Mouse (Mus musculus) testis, postnatal 10 days (tissue): ENCODE data around the gene Afg3l1.
"Not testable (repeated sequence)": the region's sequence is repeated elsewhere in the genome, so short reads cannot be mapped to it uniquely, and the experiment has no call there.

Experiments
- DNase-seq: peaks from one replicate; pipeline ENCODE4 v3.0.0; 2021; ENCODE audit warnings: low spot score

Gene Afg3l1

GRCm38 (mm10) chr8:123516596-123516995 lies 38.9 kb downstream of the Afg3l1 start:
- DNase-seq = peak; percentile 76

DNA sequence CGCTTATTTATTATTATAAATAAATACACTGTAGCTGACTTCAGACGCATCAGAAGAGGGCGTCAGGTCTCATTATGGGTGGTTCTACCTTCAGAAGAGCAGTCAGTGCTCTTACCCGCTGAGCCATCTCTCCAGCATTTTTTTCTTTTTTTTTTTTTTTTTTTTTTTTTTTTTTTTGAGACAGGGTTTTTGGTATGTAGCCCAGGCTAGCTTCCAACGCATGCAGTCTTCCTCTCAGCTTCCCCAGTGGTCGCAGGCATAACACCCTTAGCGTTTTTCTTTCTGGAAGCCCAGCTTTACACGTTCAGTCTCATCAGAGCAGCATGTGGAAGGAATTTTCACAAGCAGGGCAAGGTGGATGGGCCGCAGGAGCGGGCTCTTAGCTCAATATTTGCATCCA lies 40.5 kb downstream of the Afg3l1 start:
- DNase-seq = no peak

GRCm38 (mm10) chr8:123518667-123519066 lies 41.0 kb downstream of the Afg3l1 start, which contains the start of gene Gas8:
Gene Gas8 (plus strand): TSS chr8:123518834.
- peak; percentile 92 for DNase-seq

GRCm38 (mm10) chr8:123520048-123520447 lies 42.3 kb downstream of the Afg3l1 start:
- not testable (repeated sequence) for DNase-seq

GRCm38 (mm10) chr8:123527720-123528489 lies 50.2 kb downstream of the Afg3l1 start:
- no peak for DNase-seq

- DNase-seq = no peak
These were observed 58.7 kb downstream of the Afg3l1 start for GRCm38 (mm10) chr8:123536242-123536989.

DNA sequence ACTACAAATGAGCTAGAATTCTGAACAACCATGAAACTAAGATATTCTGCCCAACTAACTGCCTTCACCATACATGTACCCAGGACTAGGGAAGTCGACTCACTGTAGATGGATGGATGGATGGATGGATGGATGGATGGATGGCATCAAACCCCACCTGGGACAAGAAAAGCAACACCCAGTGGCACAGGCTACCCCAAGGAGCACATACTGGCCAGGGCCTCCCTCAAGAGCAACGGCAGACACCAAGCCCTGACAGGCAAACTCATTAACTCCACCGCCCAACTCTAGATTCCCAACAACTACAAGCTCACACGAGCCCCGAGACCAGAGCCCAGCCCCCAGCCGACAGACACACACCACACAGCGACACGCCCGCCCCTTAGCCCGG lies 59.3 kb downstream of the Afg3l1 start:
- no peak for DNase-seq

GRCm38 (mm10) chr8:123537641-123538040 lies 59.9 kb downstream of the Afg3l1 start:
- peak; percentile 61 for DNase-seq
